In the genomic region with DNA sequence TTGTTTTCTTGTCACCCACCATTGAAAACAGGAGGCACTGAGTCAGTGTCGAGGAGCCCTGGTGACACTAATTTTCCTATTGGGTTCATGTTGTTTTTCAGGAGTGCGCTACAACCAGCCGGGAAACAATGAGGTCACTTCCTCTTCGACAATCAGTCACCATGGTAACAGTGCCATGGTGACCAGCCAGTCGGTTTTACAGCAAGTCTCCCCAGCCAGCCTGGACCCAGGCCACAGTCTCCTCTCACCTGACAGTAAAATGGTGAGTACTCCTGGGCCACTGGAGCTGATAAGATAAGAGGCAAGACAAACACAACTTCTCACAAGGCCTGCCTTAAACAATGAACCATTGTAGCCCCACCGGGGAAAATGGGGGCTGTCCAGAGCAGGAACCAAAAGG, we compare ENCODE assay signal across 8 mouse cellular contexts. TPM values are rescaled to one million over a fixed set of nuclear protein-coding genes. Genes with fewer than 3 reads are reported as not detected.
A peak's percentile ranks its signal among the peaks of the same experiment; 100 is the strongest.
DNase-seq lines count a peak whose midpoint lies in the region; ATAC-seq and TF ChIP-seq lines count a peak whose summit lies in the region.

No protein-coding gene starts in this region.

- WGBS in embryonic facial prominence, embryonic 10.5 days: 62% methylated on average over 6 of the region's 6 CpGs

- H3K27ac ChIP-seq in layer of hippocampus, adult 2 months: no peak overlapping the region
- H3K27ac ChIP-seq in embryonic facial prominence, embryonic 10.5 days (replicated peaks): no peak overlapping the region

- DNase-seq in adrenal gland, adult (ENCODE audit: inconsistent age in 2 of 2, low spot score in 1 of 2): peak; percentile 15 to 39
- DNase-seq in adrenal gland, adult 8-10 months: no peak
- DNase-seq in layer of hippocampus, postnatal 10 days (ENCODE audit: low spot score in 2 of 2): peak; percentile 5 to 14
- DNase-seq in layer of hippocampus, adult 2 months (ENCODE audit: low spot score in 2 of 2): no peak
- peak; percentile 19 for DNase-seq in embryonic facial prominence, embryonic 10.5 days (ENCODE audit: low spot score)
- peak; percentile 47 for DNase-seq in lung, postnatal 10 days
- DNase-seq in kidney, postnatal 36 days: no peak

- no peaks in the 10 kb centered on the region for H3K27me3 ChIP-seq in embryonic facial prominence, embryonic 10.5 days (replicated peaks; ENCODE audit: low read depth, poor library complexity, severe bottlenecking)

- peaks cover 5% of the 10 kb centered on the region; the same call in 1 of the 2 replicates for H3K4me1 ChIP-seq in embryonic facial prominence, embryonic 10.5 days

- TF ChIP-seq CTCF in layer of hippocampus, adult 2 months (conservative IDR thresholded peaks at IDR 0.05): no peak

- H3K9me3 ChIP-seq in embryonic facial prominence, embryonic 10.5 days: no peaks in the 10 kb centered on the region

- H3K4me3 ChIP-seq in layer of hippocampus, adult 2 months: no peak overlapping the region
- H3K4me3 ChIP-seq in embryonic facial prominence, embryonic 10.5 days: no peak overlapping the region

- no peaks in the 10 kb centered on the region for H3K36me3 ChIP-seq in embryonic facial prominence, embryonic 10.5 days (replicated peaks)

- no peak for ATAC-seq in erythroid progenitor cell, adult 5-6 weeks (replicated peaks; ENCODE audit: low FRiP score, poor library complexity, severe bottlenecking)

RNA-seq across cellular contexts. Expression of gene Hnf1b, which starts 32.7 kb away (rescaled TPM):
- under 1 TPM in 2 of 4 experiments, not detected in 2; 0.11 to 0.12 TPM for total RNA-seq in adrenal gland, adult 8-10 months (2022)
- under 1 TPM in 1 of 2 experiments, not detected in 1; 0.21 TPM for total RNA-seq in layer of hippocampus, postnatal 10 days (2021)
- under 1 TPM; 0.15 to 0.22 TPM for total RNA-seq in layer of hippocampus, adult 2 months (2021)
- polyA plus RNA-seq in embryonic facial prominence, embryonic 10.5 days (2016; fragmentation: Nextera tagmentation; extraction: Ambion mirVana): 0.07 and 0.18 TPM in 2 replicates
- not detected in 2 replicates for total RNA-seq in erythroid progenitor cell, adult 5-6 weeks (2015; ENCODE audit: low replicate concordance)
- not detected in 2 replicates for total RNA-seq in erythroid progenitor cell, adult 5-6 weeks (2017; ENCODE audit: low replicate concordance)

RNA-seq across cellular contexts. Expression of gene Ddx52, which starts 59.3 kb away (rescaled TPM):
- total RNA-seq in adrenal gland, adult 8-10 months (2022): 10 to 100 TPM; 18.8 to 26.6 (median 26.0) TPM
- total RNA-seq in layer of hippocampus, postnatal 10 days (2021): 10 to 100 TPM; 12.1 to 12.7 TPM
- total RNA-seq in layer of hippocampus, adult 2 months (2021): 10 to 100 TPM; 13.0 to 15.6 TPM
- 45.0 and 46.2 TPM in 2 replicates for polyA plus RNA-seq in embryonic facial prominence, embryonic 10.5 days (2016; fragmentation: Nextera tagmentation; extraction: Ambion mirVana)
- total RNA-seq in erythroid progenitor cell, adult 5-6 weeks (2015; ENCODE audit: low replicate concordance): 10.5 and 21.0 TPM in 2 replicates
- 17.8 and 22.6 TPM in 2 replicates for total RNA-seq in erythroid progenitor cell, adult 5-6 weeks (2017; ENCODE audit: low replicate concordance)

Comparison
In these comparisons a context has a peak if more than half of its experiments do, and no peak if none do; other contexts are left out.
1. DNase-seq: peak in adrenal gland, adult (2 of 2), layer of hippocampus, postnatal 10 days (2 of 2), embryonic facial prominence, embryonic 10.5 days (single experiment) and lung, postnatal 10 days (single experiment); none in adrenal gland, adult 8-10 months (single experiment), layer of hippocampus, adult 2 months (0 of 2) and kidney, postnatal 36 days (0 of 2).